Mouse (Mus musculus) embryonic fibroblast, embryonic 13.5 days (primary cell): ENCODE data around the gene Pip4k2a. TPM values are rescaled to one million over a fixed set of nuclear protein-coding genes. Genes with fewer than 3 reads are reported as not detected.
A peak's percentile ranks its signal among the peaks of the same experiment; 100 is the strongest.

ENCODE experiments used
- H3K27ac ChIP-seq: 2 replicates; pipeline ENCODE4 v1.5.1; 2012; ENCODE audit warnings: low read length, control low read depth, inconsistent platforms; ENCODE audit not compliant: insufficient read depth
- H3K4me1 ChIP-seq: 2 replicates; pipeline ENCODE4 v1.6.1; 2011; ENCODE audit warnings: low read length; ENCODE audit not compliant: control insufficient read depth, insufficient read depth
- H3K4me3 ChIP-seq: 2 replicates; pipeline ENCODE4 v1.5.1; 2011; ENCODE audit warnings: mild to moderate bottlenecking, control low read depth, low read length; ENCODE audit not compliant: insufficient read depth
- CTCF ChIP-seq: IDR thresholded peaks from 2 replicates; pipeline ENCODE4 v1.5.1; 2011; ENCODE audit warnings: mild to moderate bottlenecking, control low read depth, low read length, moderate library complexity, borderline replicate concordance; ENCODE audit not compliant: insufficient read depth
- POLR2A ChIP-seq: IDR thresholded peaks from 2 replicates; pipeline ENCODE4 v1.6.1; 2011; ENCODE audit warnings: low read depth, mild to moderate bottlenecking, control low read depth, low read length, moderate library complexity
- polyA plus RNA-seq: library from polyadenylated mRNA; stranded (reverse); fragments of >200 nt; gene quantifications from 2 replicates; pipeline ENCODE4 v1.2.4, GENCODE M21; 2011; ENCODE audit warnings: low read depth; ENCODE audit not compliant: missing spikeins, insufficient read length

Gene Pip4k2a
- polyA plus RNA-seq, 1 experiment, result 39.4 TPM

DNA sequence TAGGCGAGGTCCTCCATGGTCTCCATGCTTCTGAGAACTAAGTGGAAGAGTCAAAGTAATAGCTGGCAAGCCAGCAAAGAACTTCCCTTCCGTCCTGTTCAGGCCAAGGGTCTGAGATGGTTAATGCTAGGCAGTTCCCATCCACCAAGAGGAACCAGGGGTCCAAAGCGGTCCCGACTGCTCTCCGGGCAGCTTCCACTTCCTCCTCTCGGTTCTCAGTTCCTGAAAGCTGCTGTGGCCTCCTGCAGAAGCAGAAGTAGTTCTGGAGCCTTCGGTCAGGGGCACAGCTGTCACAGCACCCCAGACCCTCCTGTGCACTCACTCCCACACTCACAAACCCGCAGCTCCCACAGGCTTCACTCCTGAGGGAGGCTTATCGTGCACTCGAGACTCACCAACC, 6.9 kb upstream of the Pip4k2a start:
- Histone ChIP-seq H3K27ac (no peak overlapping the region), H3K4me3 (no peak overlapping the region), H3K4me1 (no peaks in the 10 kb centered on the region)
- TF ChIP-seq POLR2A, result no peak
- no peak for TF ChIP-seq CTCF

DNA sequence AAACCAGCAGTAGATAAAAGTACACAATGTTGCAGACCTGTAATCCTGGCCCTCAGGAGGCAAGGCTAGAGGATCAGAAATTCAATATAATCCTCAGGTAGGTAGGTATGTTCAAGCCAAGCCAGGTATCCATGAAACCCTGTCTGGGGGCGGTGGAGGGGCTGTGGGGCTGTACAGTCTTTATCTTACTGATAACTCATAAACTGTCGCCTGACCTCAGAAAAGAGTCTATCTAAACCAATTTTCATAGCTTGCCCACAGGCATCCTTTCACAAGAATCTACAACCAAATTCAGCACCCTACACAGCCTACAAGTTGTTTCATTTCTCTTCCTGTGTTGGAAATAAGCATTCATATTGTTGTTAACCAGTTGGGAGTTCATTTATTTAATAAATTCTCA, 1.5 kb upstream of the Pip4k2a start:
- Histone ChIP-seq H3K4me1 (no peaks in the 10 kb centered on the region; the same call in 1 of the 2 replicates), H3K4me3 (no peak overlapping the region), H3K27ac (no peak overlapping the region)
- TF ChIP-seq POLR2A (no peak), CTCF (no peak)

DNA sequence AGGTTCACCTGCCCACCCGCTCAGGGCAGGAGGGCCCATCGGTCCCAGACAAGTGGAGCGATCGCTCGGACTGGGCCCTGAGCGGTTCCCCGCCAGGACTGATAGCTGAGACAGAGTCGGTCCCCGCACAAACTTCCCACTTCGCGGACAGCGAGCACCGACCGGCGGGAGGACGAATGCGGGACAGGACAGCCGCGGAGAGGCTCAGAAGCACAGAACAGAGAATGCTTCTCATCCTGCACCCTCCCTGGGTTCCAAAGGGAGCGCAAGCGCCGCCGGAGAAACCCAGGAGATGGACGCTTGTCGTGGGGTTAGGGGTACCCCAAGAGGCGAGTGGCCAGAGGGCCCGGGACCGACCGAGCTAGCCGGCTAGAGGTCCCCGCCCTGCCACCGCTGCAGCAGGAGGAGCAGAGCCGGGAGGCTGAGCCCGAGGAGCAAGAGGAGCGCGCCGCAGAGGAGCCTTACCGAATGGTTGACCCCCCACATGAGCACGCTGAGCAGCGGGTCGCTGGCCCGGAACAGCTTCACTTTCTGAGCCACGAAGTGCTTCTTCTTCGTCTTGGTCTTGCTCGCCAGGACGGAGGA, 447 bp downstream of the Pip4k2a start:
- no peak for TF ChIP-seq CTCF
- peak; percentile 41; the same call in 1 of the 2 replicates for TF ChIP-seq POLR2A
- no peaks in the 10 kb centered on the region; the same call in 1 of the 2 replicates for H3K4me1 ChIP-seq
- H3K4me3 ChIP-seq, result peak overlapping the region; percentile 93
- peak overlapping the region; percentile 79 for H3K27ac ChIP-seq

DNA sequence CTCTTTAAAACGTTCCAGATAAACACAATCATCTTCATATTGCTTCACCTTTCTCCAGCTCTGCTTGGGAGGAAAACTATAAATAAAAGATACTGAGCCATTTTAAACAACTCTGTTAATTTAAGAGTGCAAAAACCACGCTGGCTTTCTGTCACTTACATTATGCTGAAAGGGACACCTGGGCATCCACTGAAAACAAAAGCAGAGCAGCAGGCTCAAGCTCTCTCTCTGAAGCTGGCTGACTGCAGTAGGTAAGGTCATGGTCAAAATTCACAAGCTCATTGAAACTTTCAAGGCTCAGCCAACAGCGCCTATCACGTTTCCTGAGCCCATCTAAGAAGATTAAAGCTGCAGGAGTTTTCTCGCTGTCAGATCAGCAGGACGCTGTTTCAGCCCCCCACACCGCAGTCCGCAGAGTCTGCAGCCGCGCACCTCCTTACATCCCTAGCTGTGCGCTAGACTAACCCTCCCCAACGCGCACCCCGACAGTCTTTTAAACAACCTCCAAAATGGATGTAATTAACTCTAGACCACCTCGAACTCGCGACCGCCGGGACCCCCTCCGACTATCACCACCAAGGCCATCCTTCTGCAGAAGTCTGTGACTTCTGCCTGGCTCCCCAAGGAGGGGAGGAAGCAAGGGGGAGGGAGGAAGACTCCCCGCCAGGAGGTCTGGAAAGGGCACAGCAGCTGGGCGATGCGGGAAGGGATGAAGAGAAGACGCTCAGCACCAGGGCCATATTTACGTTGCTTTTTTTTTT, 1.3 kb downstream of the Pip4k2a start:
- TF ChIP-seq POLR2A, result no peak
- TF ChIP-seq CTCF, result no peak
- Histone ChIP-seq H3K4me3 (peak overlapping the region; percentile 93), H3K4me1 (no peaks in the 10 kb centered on the region; the same call in 1 of the 2 replicates), H3K27ac (no peak overlapping the region)

DNA sequence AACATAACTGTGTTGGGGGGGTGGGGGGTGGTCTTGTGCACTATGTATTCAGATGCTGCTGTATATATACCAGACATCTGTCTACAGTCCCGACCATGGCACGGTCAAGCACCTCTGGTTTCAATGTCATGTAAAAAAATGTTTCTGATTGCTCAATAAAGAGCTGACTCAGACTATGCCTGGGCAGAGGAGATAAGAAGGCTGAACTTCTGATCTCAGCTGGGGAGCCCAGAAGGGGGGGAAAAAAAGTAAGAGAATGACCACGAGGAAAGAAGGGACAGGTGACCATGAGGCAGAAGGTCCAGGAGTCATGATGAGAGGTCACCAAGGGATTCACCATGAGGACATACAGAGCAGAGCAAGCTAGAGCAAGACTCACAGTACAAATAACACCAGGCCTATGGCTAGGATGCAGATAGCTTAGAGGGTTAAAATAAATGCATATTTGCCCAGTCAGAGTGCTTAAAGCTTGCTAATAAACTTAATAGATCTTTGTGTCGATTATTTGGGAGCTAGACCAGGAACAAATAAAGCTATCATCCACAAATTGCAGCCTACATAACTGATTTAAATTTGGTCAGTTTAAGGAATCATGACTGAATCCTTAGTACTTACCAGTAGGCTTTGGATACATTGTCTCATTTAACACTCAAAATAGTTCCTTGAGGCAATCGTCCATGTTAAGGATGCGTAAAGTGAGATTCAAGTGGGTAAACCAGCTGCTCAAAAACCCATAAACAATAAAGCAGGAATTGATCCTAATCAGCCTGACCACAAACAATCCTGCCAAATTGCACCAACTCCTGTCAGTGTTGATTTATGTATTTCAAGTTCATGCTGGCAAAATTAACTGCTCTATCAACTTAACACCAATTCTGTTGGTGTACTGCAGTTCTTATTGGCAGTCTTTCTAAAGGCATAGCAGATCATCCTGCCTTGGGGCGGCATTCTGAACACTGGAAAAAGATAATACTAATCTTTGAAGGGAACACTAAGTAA, 5.1 kb downstream of the Pip4k2a start:
- peak overlapping the region; percentile 16; the same call in 1 of the 2 replicates for H3K27ac ChIP-seq
- TF ChIP-seq POLR2A, result no peak
- no peak for TF ChIP-seq CTCF
- H3K4me1 ChIP-seq, result no peaks in the 10 kb centered on the region; the same call in 1 of the 2 replicates

DNA sequence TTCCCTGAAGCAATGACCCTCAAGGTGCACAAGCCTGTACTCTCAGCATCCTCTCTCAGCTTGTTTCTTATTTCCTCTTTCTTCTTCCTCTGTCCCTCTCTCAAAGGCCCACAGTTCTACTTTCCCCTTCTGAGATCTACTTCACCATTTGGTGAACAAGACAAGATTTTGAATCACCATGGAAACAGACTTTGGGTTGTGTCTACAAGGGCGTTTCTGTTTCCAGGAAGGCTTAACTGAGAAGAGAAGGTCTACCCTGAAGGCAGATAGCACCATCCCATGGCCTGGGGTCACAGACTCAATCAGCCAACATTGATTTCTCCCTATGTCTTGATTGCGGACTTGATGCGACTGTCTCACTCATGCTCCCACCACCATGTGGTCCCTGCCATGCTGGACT, 9.0 kb downstream of the Pip4k2a start:
- Histone ChIP-seq H3K4me1 (no peaks in the 10 kb centered on the region; the same call in 1 of the 2 replicates), H3K4me3 (no peak overlapping the region), H3K27ac (no peak overlapping the region)
- no peak for TF ChIP-seq POLR2A
- TF ChIP-seq CTCF, result no peak

More for the DNA sequence above, 5.1 kb downstream of the Pip4k2a start:
- H3K4me3 ChIP-seq, result no peak overlapping the region

DNA sequence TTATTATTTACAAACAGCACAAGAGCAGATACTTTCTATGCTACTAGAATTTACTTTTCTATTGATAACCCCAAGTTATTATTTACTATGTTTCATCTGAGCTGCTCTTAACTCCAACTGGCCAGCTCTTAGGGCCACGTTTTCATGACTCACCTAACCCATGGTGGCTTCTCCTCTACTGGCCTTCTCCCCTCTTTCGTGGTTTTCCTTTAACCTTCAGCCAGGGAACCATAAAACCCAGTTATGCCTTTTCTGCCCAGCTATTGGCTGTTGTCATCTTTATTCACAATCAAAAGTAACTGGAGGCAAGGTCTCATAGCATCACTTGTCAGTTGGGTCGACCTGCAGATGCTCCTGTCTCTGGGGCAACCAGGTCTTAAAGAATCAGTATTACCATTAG, 12.4 kb downstream of the Pip4k2a start:
- no peak for TF ChIP-seq POLR2A
- no peak for TF ChIP-seq CTCF
- Histone ChIP-seq H3K27ac (no peak overlapping the region), H3K4me3 (no peak overlapping the region), H3K4me1 (no peaks in the 10 kb centered on the region; the same call in none of the 2 replicates)

DNA sequence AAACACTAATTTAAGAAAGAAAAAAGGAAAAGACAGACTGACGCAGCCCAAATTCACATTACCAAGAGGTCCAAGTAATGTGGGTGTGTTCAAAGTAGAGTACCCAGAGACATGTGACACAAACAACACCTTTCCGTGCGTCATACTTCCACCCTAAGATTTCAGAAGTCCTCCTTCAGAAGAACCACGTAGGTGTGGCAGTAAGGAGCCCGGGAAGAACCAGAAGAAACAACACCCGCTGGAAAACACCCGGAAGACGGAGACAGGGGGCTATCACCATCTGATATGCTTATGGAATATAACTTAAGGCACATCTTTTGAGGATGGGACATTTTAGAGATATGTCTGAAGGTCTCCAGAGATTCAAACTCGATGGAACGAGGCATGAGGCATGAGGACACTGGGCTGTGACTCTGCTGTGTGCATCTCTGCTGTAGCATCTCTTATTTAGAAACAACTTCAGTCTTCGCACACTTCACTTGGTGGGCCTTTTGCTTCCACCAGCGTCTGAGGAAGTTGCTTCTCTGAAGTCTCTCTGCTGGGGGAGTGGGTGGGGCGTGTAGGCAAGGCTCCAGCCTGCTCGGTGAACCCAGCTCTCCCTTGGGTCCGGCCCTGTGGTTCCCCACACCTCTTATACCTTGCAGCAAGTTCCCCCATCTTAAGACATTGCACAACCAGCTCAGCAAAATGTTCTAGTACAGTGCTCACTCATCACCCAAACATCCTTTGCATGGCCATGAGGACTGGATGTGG, 13.7 kb downstream of the Pip4k2a start:
- H3K4me3 ChIP-seq, result no peak overlapping the region
- no peak for TF ChIP-seq POLR2A
- TF ChIP-seq CTCF, result no peak
- H3K27ac ChIP-seq, result no peak overlapping the region
- H3K4me1 ChIP-seq, result no peaks in the 10 kb centered on the region; the same call in none of the 2 replicates

DNA sequence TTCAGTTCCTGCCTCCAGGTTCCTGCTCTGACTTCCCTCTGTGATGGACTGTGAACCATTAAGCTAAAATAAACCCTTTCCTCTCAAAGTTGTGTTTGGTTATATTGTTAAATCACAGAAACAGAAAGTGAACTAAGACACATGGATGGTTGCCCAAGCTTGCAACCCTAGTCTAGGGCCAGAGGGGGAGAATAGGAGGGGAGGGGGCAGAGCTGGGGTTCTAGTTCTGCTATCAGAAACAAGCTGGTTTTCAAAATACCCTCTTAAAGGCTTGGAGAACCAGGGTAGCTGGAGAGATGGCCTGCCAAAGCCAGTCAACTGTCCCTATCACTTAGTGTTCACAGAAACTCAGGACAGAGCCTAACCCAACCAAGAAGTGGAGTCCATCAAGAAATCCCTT, 14.4 kb downstream of the Pip4k2a start:
- Histone ChIP-seq H3K4me3 (no peak overlapping the region), H3K27ac (no peak overlapping the region)
- no peak for TF ChIP-seq POLR2A
- TF ChIP-seq CTCF, result no peak

More for the DNA sequence above, 14.4 kb downstream of the Pip4k2a start:
- H3K4me1 ChIP-seq, result no peaks in the 10 kb centered on the region; the same call in none of the 2 replicates
